10 mouse cellular contexts compared by ENCODE assay signal in the genomic region with DNA sequence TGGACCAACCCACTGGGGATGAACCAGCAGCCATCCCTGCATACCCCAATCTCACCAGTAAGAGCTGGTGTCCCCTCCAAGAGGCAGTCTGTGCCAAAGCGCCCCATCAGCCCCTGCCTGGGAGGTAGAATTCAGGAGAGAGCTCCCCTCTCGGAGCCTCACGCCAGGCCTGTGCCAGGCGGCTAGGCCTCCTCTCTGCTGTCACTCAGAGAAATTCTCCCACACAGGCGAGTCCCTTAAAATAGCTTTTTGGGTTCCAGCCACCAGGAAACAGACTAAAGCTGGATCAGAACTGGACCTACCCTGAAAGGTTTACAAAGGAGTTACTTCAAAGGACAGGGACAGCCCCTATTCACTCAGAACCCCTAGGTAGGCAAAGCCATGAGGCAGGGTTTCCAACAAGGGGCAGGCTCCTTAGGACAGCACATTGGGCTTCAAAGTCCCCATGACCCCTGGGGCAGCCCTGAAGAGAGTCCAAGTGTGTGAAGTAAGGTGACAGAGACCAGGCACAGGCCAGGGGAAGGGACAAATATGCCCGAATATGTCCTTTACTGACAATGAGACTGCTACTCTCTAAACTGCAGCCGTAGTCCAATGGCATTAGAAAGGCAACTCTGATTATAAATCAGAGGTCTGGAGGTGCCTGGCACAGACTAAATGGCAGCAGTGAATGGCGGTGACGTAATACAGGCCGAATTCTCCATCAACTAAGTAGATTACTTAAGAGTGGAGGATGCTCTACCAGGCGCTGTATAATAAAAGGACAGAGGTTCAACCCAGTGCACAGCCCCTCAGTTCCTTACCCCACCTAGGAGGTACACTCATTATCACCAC. TPM values are rescaled to one million over a fixed set of nuclear protein-coding genes. Genes with fewer than 3 reads are reported as not detected.
DNase-seq lines count a peak whose midpoint lies in the region; ATAC-seq and TF ChIP-seq lines count a peak whose summit lies in the region.
"Had no signal": no experiment of that assay in that cellular context is flagged by ENCODE, and none has a peak within 500 bp of the region (broad histone marks: within the 10 kb centered on the region; RNA-seq: fewer than 3 reads in every experiment).

No protein-coding gene starts in this region.

- no peaks in the 10 kb centered on the region for H3K36me3 ChIP-seq in embryonic facial prominence, embryonic 10.5 days (replicated peaks)
- peaks cover 22% of the 10 kb centered on the region for H3K36me3 ChIP-seq in heart, adult 2 months (ENCODE audit: control insufficient read depth, insufficient read depth, low read length)
- H3K36me3 ChIP-seq in limb, embryonic 14.5 days (ENCODE audit: control insufficient read depth, insufficient read depth, low read length), result no peaks in the 10 kb centered on the region
- H3K36me3 ChIP-seq: neural tube, embryonic 12.5 days had no signal

- no peak overlapping the region for H3K4me2 ChIP-seq in limb, embryonic 14.5 days (replicated peaks; ENCODE audit: low read depth, low read length, severe bottlenecking)
- H3K4me2 ChIP-seq: neural tube, embryonic 12.5 days had no signal

- peaks cover 76% of the 10 kb centered on the region for H3K4me1 ChIP-seq in embryonic facial prominence, embryonic 10.5 days
- H3K4me1 ChIP-seq in heart, adult 2 months (ENCODE audit: control insufficient read depth, insufficient read depth, low read length), result peaks cover 68% of the 10 kb centered on the region
- H3K4me1 ChIP-seq in limb, embryonic 14.5 days (ENCODE audit: control insufficient read depth, insufficient read depth, low read length), result peaks cover 47% of the 10 kb centered on the region

- no peak for TF ChIP-seq EP300 in heart, adult 2 months (IDR thresholded peaks at IDR 0.05; ENCODE audit: insufficient read depth, low read depth, low read length)

- 83% methylated on average over 11 of the region's 11 CpGs for WGBS in embryonic facial prominence, embryonic 10.5 days
- 21% methylated on average over 11 of the region's 11 CpGs for WGBS in heart, adult 2 months
- WGBS in limb, embryonic 14.5 days, result 54% methylated on average over 11 of the region's 11 CpGs

- intact Hi-C loops in left cerebral cortex, adult 2 months (cut with DNase I), result no loop called here
- intact Hi-C loops in left cerebral cortex, postnatal 10 days (cut with DNase I), result no loop called here
- intact Hi-C loops in heart, adult 2 months (cut with DNase I), result no loop called here

- H3K27me3 ChIP-seq in embryonic facial prominence, embryonic 10.5 days (replicated peaks; ENCODE audit: low read depth, poor library complexity, severe bottlenecking), result no peaks in the 10 kb centered on the region
- H3K27me3 ChIP-seq in heart, adult 2 months (ENCODE audit: control insufficient read depth, insufficient read depth, low read length), result no peaks in the 10 kb centered on the region
- H3K27me3 ChIP-seq in limb, embryonic 14.5 days (ENCODE audit: control insufficient read depth, insufficient read depth, low read length), result no peaks in the 10 kb centered on the region
- H3K27me3 ChIP-seq: neural tube, embryonic 12.5 days had no signal

- H3K79me2 ChIP-seq in heart, adult 2 months (replicated peaks; ENCODE audit: control insufficient read depth, insufficient read depth, low read length), result no peaks in the 10 kb centered on the region; the same call in 1 of the 2 replicates

- peak in 1 of 2 experiments; percentile 33 for DNase-seq in left cerebral cortex, adult 2 months (ENCODE audit: extremely low spot score in 1 of 2, low spot score in 2 of 2)
- DNase-seq in left cerebral cortex, postnatal 10 days (ENCODE audit: extremely low spot score in 1 of 2, low spot score in 2 of 2), result no peak
- DNase-seq in embryonic facial prominence, embryonic 10.5 days (ENCODE audit: low spot score), result no peak
- DNase-seq in heart, adult 2 months, result peak; percentile 69 to 75
- no peak for DNase-seq in limb, embryonic 14.5 days (ENCODE audit: low spot score)
- DNase-seq in thymus, postnatal 14 days, result no peak
- no peak for DNase-seq in kidney, adult 9 months
- no peak for DNase-seq in thymus, postnatal 0 days (ENCODE audit: low spot score)

- H3K9me3 ChIP-seq in embryonic facial prominence, embryonic 10.5 days, result no peaks in the 10 kb centered on the region
- no peaks in the 10 kb centered on the region for H3K9me3 ChIP-seq in limb, embryonic 14.5 days (ENCODE audit: control insufficient read depth, low read length)
- H3K9me3 ChIP-seq: neural tube, embryonic 12.5 days had no signal

- H3K9ac ChIP-seq in heart, adult 2 months (ENCODE audit: low read depth, low read length), result peak overlapping the region; percentile 59
- H3K9ac ChIP-seq in limb, embryonic 14.5 days (ENCODE audit: low read depth, low read length, severe bottlenecking), result no peak overlapping the region
- H3K9ac ChIP-seq: neural tube, embryonic 12.5 days had no signal

- peak; percentile 33; the same call in 1 of the 2 replicates for TF ChIP-seq POLR2A in heart, adult 2 months (IDR thresholded peaks at IDR 0.05; ENCODE audit: insufficient read depth, low read depth, low read length)
- TF ChIP-seq POLR2A in limb, embryonic 14.5 days (IDR thresholded peaks at IDR 0.05; ENCODE audit: borderline replicate concordance, extremely low read depth, insufficient read depth, insufficient read length), result no peak

- H3K27ac ChIP-seq in left cerebral cortex, adult 2 months, result peak overlapping the region; percentile 33
- H3K27ac ChIP-seq in embryonic facial prominence, embryonic 10.5 days (replicated peaks), result peak overlapping the region; percentile 70
- peak overlapping the region; percentile 96 for H3K27ac ChIP-seq in heart, adult 2 months
- 0 out of 2 replicates have a peak overlapping the region, but pooled peaks have one; percentile 13 for H3K27ac ChIP-seq in limb, embryonic 14.5 days (replicated peaks; ENCODE audit: low read depth, low read length)
- H3K27ac ChIP-seq: kidney, postnatal 0 days; neural tube, embryonic 12.5 days had no signal

- no peak for TF ChIP-seq CTCF in left cerebral cortex, adult 2 months (IDR thresholded peaks at IDR 0.05)
- TF ChIP-seq CTCF in heart, adult 2 months (IDR thresholded peaks at IDR 0.05), result no peak

- no peak for ATAC-seq in limb, embryonic 14.5 days (ENCODE audit: low FRiP score, low read depth)

- H3K4me3 ChIP-seq in left cerebral cortex, adult 2 months, result no peak overlapping the region
- no peak overlapping the region for H3K4me3 ChIP-seq in embryonic facial prominence, embryonic 10.5 days
- no peak overlapping the region; the same call in none of the 2 replicates for H3K4me3 ChIP-seq in heart, adult 2 months
- no peak overlapping the region for H3K4me3 ChIP-seq in limb, embryonic 14.5 days (replicated peaks; ENCODE audit: low read length)
- H3K4me3 ChIP-seq: neural tube, embryonic 12.5 days had no signal

RNA-seq across cellular contexts. Expression of a gene that starts 9.8 kb away (rescaled TPM):
- total RNA-seq in left cerebral cortex, adult 2 months (2021), result 10 to 100 TPM; 30.2 to 36.8 TPM
- 10 to 100 TPM; 22.8 to 23.4 TPM for total RNA-seq in left cerebral cortex, postnatal 10 days (2021)
- 2.6 and 2.9 TPM in 2 replicates for polyA plus RNA-seq in embryonic facial prominence, embryonic 10.5 days (2016; fragmentation: Nextera tagmentation; extraction: Ambion mirVana)
- total RNA-seq in heart, adult 2 months (2021), result 10 to 100 TPM; 52.3 to 53.2 TPM
- polyA plus RNA-seq in heart, adult 2 months (2012; rRNA removed), result 36.1 and 40.3 TPM in 2 replicates
- polyA plus RNA-seq in limb, embryonic 14.5 days (2012; rRNA removed), result 61.7 and 66.8 TPM in 2 replicates
- polyA plus RNA-seq in limb, embryonic 14.5 days (2014; fragmentation: Nextera tagmentation; extraction: Ambion mirVana), result 17.1 and 19.8 TPM in 2 replicates
- 2.0 and 2.6 TPM in 2 replicates for polyA plus RNA-seq in thymus, postnatal 0 days (2015; fragmentation: Nextera tagmentation; extraction: Ambion mirVana)

Comparison
In these comparisons a context has a peak if more than half of its experiments do, and no peak if none do; other contexts are left out.
1. DNase-seq: peak in heart, adult 2 months (2 of 2); none in left cerebral cortex, postnatal 10 days (0 of 2), embryonic facial prominence, embryonic 10.5 days (single experiment), limb, embryonic 14.5 days (single experiment), thymus, postnatal 14 days (single experiment), kidney, adult 9 months (single experiment) and thymus, postnatal 0 days (single experiment).
2. H3K27ac ChIP-seq: peak in every context shown above with its lines; median percentile 96 in heart, adult 2 months; 70 in embryonic facial prominence, embryonic 10.5 days; 33 in left cerebral cortex, adult 2 months; 13 in limb, embryonic 14.5 days.